Mouse (Mus musculus) adrenal gland, postnatal 14 days (tissue): ENCODE results near the gene Sf3b6. TPM values are rescaled to one million over a fixed set of nuclear protein-coding genes. Genes with fewer than 3 reads are reported as not detected.

Experiments used
- total RNA-seq: library from RNA; stranded (reverse); gene quantifications from 2 replicates; pipeline ENCODE4 v1.2.3, GENCODE M21; 2021

The Sf3b6 gene
- total RNA-seq, 1 experiment from 2014 or later: 114 TPM

Other genes with a start within 250 kb of the Sf3b6 start
- 47.8 and 61.2 TPM in 2 replicates for gene Itsn2, start 224.9 kb upstream of the Sf3b6 start, total RNA-seq
- not detected in 2 replicates for gene Gm3625, start 224.6 kb upstream of the Sf3b6 start, total RNA-seq
- 0.30 and 0.86 TPM in 2 replicates for gene Fam228a, start 79.1 kb upstream of the Sf3b6 start, total RNA-seq
- 2.0 and 3.8 TPM in 2 replicates for gene Pfn4, start 48.5 kb upstream of the Sf3b6 start, total RNA-seq
- gene Fam228b, start 48.3 kb upstream of the Sf3b6 start, total RNA-seq: 7.9 and 10.2 TPM in 2 replicates
- gene Fkbp1b, start 24.0 kb downstream of the Sf3b6 start, total RNA-seq: 8.9 and 17.7 TPM in 2 replicates
- gene Wdcp, start 25.8 kb downstream of the Sf3b6 start, total RNA-seq: 9.9 and 10.0 TPM in 2 replicates
- 1.6 and 3.3 TPM in 2 replicates for gene Mfsd2b, start 56.8 kb downstream of the Sf3b6 start, total RNA-seq
- 37.4 and 39.4 TPM in 2 replicates for gene Ubxn2a, start 90.2 kb downstream of the Sf3b6 start, total RNA-seq
- 30.6 and 34.9 TPM in 2 replicates for gene Atad2b, start 99.8 kb downstream of the Sf3b6 start, total RNA-seq